Mouse (Mus musculus) forebrain, postnatal 0 days (tissue): ENCODE results near the gene Sft2d1. TPM values are rescaled to one million over a fixed set of nuclear protein-coding genes. Genes with fewer than 3 reads are reported as not detected.
"Not testable (repeated sequence)": the region's sequence is repeated elsewhere in the genome, so short reads cannot be mapped to it uniquely, and the experiment has no call there.

Experiments
- ATAC-seq: fragments of 200-750 bp; cut with Nextera tagmentation; 2 replicates; pipeline ENCODE4 v1.8.0; 2017; ENCODE audit warnings: mild to moderate bottlenecking, moderate library complexity
- DNase-seq: peaks from one replicate; pipeline ENCODE4 v3.0.0-alpha.2; 2015
- H3K27ac ChIP-seq: fragments of 300-500 bp; sonication (generic); 2 replicates; pipeline ENCODE4 v1.5.1; 2014; ENCODE audit warnings: low read depth, mild to moderate bottlenecking, antibody characterized with exemption, low read length, moderate library complexity, mixed read lengths
- H3K27me3 ChIP-seq: fragments of 300-500 bp; sonication (generic); 2 replicates; pipeline ENCODE4 v1.6.1; 2014; ENCODE audit warnings: mild to moderate bottlenecking, low read length, mixed read lengths; ENCODE audit not compliant: insufficient read depth
- H3K36me3 ChIP-seq: fragments of 300-500 bp; sonication (generic); 2 replicates; pipeline ENCODE4 v1.6.1; 2014; ENCODE audit warnings: mild to moderate bottlenecking, moderate library complexity; ENCODE audit not compliant: insufficient read depth
- H3K4me1 ChIP-seq: fragments of 300-500 bp; sonication (generic); 2 replicates; pipeline ENCODE4 v1.6.1; 2014; ENCODE audit warnings: antibody characterized with exemption; ENCODE audit not compliant: insufficient read depth
- H3K4me2 ChIP-seq: fragments of 300-500 bp; sonication (generic); 2 replicates; pipeline ENCODE4 v1.6.1; 2014; ENCODE audit warnings: low read depth, mild to moderate bottlenecking, moderate library complexity
- H3K4me3 ChIP-seq: fragments of 300-500 bp; sonication (generic); 2 replicates; pipeline ENCODE4 v1.5.1; 2014; ENCODE audit warnings: low read depth, low read length, mixed read lengths
- H3K9ac ChIP-seq: fragments of 300-500 bp; sonication (generic); 2 replicates; pipeline ENCODE4 v1.6.1; 2014; ENCODE audit warnings: mild to moderate bottlenecking
- H3K9me3 ChIP-seq: fragments of 300-500 bp; sonication (generic); 2 replicates; pipeline ENCODE4 v1.6.1; 2016; ENCODE audit warnings: low read length
- CTCF ChIP-seq: sonication (generic); IDR thresholded peaks from 2 replicates; pipeline ENCODE4 v1.5.1; 2016; ENCODE audit warnings: antibody characterized with exemption, control low read depth, low read depth
- WGBS: fragments of 180-500 bp; shearing (Covaris S2); extraction: QIAGEN DNeasy Blood & Tissue Kit; methylation state at CpG from one replicate; pipeline ENCODE4 v1.1.7; 2014; 5-methylcytosine and 5-hydroxymethylcytosine counted together
- polyA plus RNA-seq: library from polyadenylated mRNA; unstranded; fragments of >200 nt; fragmentation: Nextera tagmentation; extraction: Ambion mirVana; gene quantifications from 2 replicates; pipeline ENCODE4 v1.2.1, GENCODE M21; 2015
- total RNA-seq: library from RNA; depleted of rRNA; stranded (reverse); fragments of >200 nt; gene quantifications from 2 replicates; pipeline ENCODE4 v1.2.3, GENCODE M21; 2014; rRNA removed

The Sft2d1 gene
- total RNA-seq (119 and 138 TPM in 2 replicates), polyA plus RNA-seq (196 and 226 TPM in 2 replicates)

DNA sequence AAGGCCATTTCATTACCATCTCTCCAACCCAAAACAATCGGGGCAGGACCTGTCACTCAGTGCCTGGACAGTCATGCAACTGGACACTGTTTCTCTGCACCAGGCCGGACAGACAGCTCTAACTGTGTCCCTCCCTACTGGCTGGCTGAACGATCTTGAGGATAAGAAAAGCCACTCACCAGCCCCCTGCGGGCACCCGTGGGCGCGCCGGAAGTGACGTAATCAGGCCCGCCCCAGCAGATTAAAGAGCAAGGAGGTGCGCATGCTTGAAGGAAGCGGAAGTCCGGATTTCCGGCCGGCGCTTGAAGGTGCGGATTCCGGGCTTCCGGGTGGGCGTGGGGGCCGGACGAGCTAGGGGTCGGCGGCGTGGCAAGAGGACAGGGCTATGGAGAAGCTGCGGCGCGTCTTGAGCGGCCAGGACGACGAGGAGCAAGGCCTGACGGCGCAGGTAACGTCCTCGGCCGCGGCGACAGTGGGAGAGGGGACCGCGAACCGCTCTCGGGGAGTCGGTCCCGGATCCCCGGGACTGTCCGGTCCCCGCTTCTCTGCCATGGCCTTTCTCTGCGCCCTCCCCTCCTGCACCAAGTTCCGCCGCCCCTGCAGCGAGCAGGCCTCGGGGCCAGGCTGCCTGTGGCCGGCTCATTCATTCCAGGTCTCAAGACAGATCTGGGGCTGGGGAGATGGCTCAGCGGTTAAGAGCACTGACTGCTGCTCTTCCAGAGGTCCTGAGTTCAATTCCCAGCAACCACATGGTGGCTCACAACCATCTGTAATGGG, at the start of gene Sft2d1:
Sft2d1 (plus strand) TSS at position 265 of the 777 bp plus-strand sequence.
- no peaks in the 10 kb centered on the region for H3K9me3 ChIP-seq
- no peaks in the 10 kb centered on the region for H3K36me3 ChIP-seq
- H3K4me3 ChIP-seq = peak within 1 kb of the TSS; percentile 81
- H3K27me3 ChIP-seq = no peaks in the 10 kb centered on the region
- peak within 1 kb of the TSS; percentile 76 for H3K9ac ChIP-seq
- peak within 1 kb of the TSS; percentile 77 for H3K27ac ChIP-seq
- H3K4me1 ChIP-seq = peaks cover 15% of the 10 kb centered on the region
- no peak; the same call in 1 of the 2 replicates for TF ChIP-seq CTCF
- under 1% methylated on average over 54 of the region's 54 CpGs for WGBS
- ATAC-seq (peak; percentile 98), DNase-seq (peak; percentile 97)
- H3K4me2 ChIP-seq = peak within 1 kb of the TSS; percentile 63

DNA sequence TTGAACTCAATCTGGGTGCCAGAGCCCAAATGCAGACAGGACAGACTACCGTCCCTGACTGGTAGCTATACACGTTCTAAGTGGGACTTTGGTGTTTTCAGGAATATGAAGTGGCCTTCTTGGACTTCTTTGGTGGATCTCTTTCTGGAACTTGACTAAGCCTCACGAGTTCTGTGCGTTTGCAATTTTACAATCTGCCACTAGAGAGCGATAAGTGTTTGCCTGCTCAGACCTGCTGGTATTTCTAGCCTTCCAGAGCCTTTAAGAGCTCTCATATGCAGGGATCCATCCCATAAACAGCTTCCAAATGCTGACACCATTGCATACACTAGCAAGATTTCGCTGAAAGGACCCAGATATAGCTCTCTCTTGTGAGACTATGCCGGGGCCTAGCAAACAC, 46.3 kb upstream of the Sft2d1 start:
- H3K36me3 ChIP-seq, H3K27me3 ChIP-seq, H3K27ac ChIP-seq, H3K9ac ChIP-seq, H3K9me3 ChIP-seq, H3K4me1 ChIP-seq, H3K4me2 ChIP-seq, H3K4me3 ChIP-seq: not testable (repeated sequence)
- ATAC-seq (peak; percentile 85), DNase-seq (peak; percentile 88)
- TF ChIP-seq CTCF = peak; percentile 83
- 21% methylated on average over 7 of the region's 7 CpGs for WGBS

DNA sequence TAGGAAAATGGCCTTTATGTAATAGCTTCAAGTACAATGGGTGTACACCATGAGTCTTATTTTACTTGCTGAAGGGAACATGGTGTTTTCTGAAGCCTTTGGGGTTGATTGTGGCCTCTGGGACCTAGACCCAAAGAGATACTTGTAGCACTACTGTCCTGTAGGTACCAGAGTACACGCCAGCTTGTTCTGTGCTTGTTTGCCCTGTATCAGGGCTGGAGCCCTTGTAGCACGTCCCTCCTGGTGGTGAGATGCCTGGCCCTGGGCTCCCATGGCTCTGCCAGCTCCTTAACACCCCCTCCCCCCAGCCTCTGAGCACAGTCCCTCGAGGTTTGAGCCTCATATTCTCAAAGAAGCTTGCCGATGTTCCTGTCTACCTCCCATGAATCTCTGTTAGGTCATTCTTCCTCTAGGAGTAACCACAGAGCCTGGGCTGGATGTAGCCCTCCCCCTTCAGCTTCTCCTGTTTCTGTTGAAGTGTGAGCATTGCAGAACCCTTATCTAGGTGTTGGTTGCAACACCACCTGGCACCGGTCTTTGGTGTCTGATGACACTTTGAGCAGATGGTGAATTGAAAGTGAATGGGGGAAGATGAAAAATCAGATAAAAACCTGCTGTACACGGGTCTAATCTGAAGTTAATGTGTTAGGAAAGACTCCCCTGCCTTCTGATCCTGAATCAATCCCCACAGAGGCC, 38.7 kb upstream of the Sft2d1 start:
- Histone ChIP-seq H3K9me3 (no peaks in the 10 kb centered on the region), H3K27ac (no peak overlapping the region), H3K36me3 (no peaks in the 10 kb centered on the region), H3K4me2 (no peak overlapping the region), H3K27me3 (no peaks in the 10 kb centered on the region; the same call in 1 of the 2 replicates), H3K4me1 (no peaks in the 10 kb centered on the region), H3K9ac (no peak overlapping the region), H3K4me3 (no peak overlapping the region)
- DNase-seq (no peak), ATAC-seq (no peak)
- TF ChIP-seq CTCF = no peak
- WGBS = 53% methylated on average over 6 of the region's 6 CpGs

DNA sequence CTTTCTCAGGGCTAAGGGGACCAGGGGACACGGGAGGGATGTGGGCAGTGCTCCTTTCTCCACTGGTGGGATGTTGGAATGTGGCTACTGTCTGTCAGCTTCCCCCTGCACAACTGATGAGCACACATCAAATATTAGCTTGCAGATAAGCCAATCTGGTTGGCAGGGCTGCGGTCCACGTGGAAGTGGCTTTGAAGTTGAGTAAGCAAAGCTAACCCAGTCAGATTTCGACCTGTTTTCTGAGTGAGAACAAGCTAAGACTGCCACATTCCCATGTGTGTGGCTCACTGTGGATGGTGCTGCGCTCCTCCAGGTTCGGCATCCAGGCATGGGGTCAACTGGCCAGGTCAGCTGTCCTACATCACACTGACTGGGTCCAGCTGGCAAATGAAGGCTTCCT, 38.0 kb upstream of the Sft2d1 start:
- no peaks in the 10 kb centered on the region for H3K4me1 ChIP-seq
- no peak overlapping the region for H3K4me3 ChIP-seq
- no peak for TF ChIP-seq CTCF
- 77% methylated on average over 6 of the region's 6 CpGs for WGBS
- no peaks in the 10 kb centered on the region; the same call in 1 of the 2 replicates for H3K27me3 ChIP-seq
- ATAC-seq (no peak), DNase-seq (no peak)
- no peak overlapping the region for H3K9ac ChIP-seq
- no peak overlapping the region for H3K27ac ChIP-seq
- no peaks in the 10 kb centered on the region for H3K9me3 ChIP-seq
- no peak overlapping the region for H3K4me2 ChIP-seq
- no peaks in the 10 kb centered on the region for H3K36me3 ChIP-seq

DNA sequence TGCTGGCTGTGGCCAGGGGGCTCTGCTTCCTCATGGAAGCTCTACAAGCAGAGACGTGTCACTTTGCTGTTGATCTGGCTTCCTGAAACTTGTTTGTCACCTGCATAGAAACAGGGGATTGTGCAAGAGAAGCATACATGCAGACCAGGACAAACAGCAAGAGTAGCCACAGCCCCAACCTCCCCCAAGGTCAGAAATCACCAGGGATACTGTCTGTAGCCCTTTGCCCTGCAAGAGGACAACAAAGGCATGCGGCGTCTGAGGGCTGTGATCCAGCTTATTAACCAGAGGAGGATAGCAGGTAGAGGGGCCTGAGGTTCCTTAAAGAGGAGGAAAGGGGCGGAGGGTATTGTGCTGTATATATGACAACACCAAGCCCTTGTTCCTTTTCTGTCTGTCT, 34.8 kb upstream of the Sft2d1 start:
- ATAC-seq = no peak
- Histone ChIP-seq H3K4me1 (no peaks in the 10 kb centered on the region), H3K4me3 (no peak overlapping the region), H3K27ac (no peak overlapping the region), H3K36me3 (no peaks in the 10 kb centered on the region), H3K9ac (no peak overlapping the region), H3K27me3 (no peaks in the 10 kb centered on the region; the same call in 1 of the 2 replicates), H3K4me2 (no peak overlapping the region), H3K9me3 (no peaks in the 10 kb centered on the region)
- 72% methylated on average over 4 of the region's 4 CpGs for WGBS
- TF ChIP-seq CTCF = no peak
- DNase-seq = no peak

DNA sequence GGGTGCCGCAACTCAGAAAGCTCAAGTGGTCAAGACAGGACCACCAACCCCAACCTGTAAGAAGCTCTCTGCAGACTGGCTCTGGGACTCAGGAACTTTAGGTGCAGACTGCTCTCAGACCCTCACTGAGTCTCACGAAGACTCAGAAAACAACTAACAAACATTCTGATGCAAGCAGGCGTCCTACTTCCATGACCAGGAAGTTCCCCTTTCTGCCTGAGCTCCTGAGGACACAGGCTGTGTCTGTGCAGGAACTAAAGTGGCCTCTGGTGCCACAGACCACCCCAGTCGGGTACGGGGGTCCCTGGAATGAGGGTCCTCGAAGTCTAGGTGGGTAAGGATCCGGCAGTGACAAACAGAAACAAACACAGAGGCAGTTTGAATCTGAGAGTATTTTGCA, 34.2 kb upstream of the Sft2d1 start:
- H3K27me3 ChIP-seq = no peaks in the 10 kb centered on the region; the same call in 1 of the 2 replicates
- H3K9ac ChIP-seq = no peak overlapping the region
- H3K4me1 ChIP-seq = no peaks in the 10 kb centered on the region
- no peaks in the 10 kb centered on the region for H3K36me3 ChIP-seq
- H3K4me2 ChIP-seq = no peak overlapping the region
- ATAC-seq = no peak
- no peak overlapping the region for H3K27ac ChIP-seq
- H3K4me3 ChIP-seq = no peak overlapping the region
- TF ChIP-seq CTCF = no peak
- WGBS = 72% methylated on average over 7 of the region's 7 CpGs
- H3K9me3 ChIP-seq = no peaks in the 10 kb centered on the region
- DNase-seq = no peak

DNA sequence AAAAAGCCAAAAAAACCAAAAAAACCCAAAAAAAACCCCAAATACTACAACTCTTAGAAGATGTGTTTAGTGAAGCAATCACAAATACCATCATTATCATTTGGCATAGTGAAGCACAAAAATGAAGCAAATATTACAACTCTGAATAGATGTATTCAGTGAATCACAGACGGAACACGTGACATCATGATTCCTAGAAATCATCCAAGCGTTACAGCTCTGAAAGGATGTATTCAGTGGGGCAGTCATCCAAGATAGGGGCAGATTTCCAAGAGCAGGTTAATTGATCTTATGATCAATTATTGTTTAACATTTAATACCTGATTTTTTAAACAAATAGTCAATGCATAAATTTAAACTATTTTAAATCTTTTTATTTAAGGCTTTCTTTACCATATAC, 33.6 kb upstream of the Sft2d1 start:
- TF ChIP-seq CTCF = no peak
- WGBS = 60% methylated on average over 3 of the region's 3 CpGs
- no peak overlapping the region for H3K9ac ChIP-seq

More for the DNA sequence above, 33.6 kb upstream of the Sft2d1 start:
- H3K4me2 ChIP-seq = no peak overlapping the region
- no peaks in the 10 kb centered on the region for H3K9me3 ChIP-seq
- no peaks in the 10 kb centered on the region; the same call in 1 of the 2 replicates for H3K27me3 ChIP-seq
- no peaks in the 10 kb centered on the region for H3K36me3 ChIP-seq
- no peaks in the 10 kb centered on the region for H3K4me1 ChIP-seq
- H3K27ac ChIP-seq = no peak overlapping the region
- DNase-seq (no peak), ATAC-seq (no peak)
- no peak overlapping the region for H3K4me3 ChIP-seq
